Mouse (Mus musculus): ENCODE data around the gene Prune1. TPM values are rescaled to one million over a fixed set of nuclear protein-coding genes. Genes with fewer than 3 reads are reported as not detected.

Gene Prune1
- polyA plus RNA-seq, 2 experiments, result 21.8 to 31.5 TPM

DNA sequence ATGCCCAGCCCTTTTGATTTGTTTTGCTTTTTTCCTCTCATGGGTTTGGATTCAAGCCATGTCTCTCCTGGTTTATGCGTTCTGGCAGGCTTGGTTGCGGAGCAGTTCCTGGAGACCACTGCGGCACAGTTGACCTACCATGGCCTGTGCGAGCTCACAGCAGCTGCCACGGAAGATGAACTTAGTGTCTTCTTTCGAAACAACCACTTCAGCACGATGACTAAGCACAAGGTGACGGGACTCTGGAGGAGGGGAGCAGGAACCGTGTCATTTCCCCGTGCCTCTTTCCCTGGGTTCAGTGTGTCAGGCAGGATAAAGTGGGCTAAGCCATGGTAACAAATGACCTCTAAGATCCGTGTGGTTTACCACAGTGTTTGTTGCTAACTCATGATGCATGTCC, 11.7 kb upstream of the Prune1 start:
- Histone ChIP-seq H3K4me3 (replicated peaks; ENCODE audit: low read length) (no peak overlapping the region), H3K4me1 (ENCODE audit: control insufficient read depth, insufficient read depth, low read length) (no peaks in the 10 kb centered on the region), H3K9ac (ENCODE audit: low read depth, low read length, severe bottlenecking) (no peak overlapping the region), H3K27ac (replicated peaks; ENCODE audit: low read depth, low read length) (no peak overlapping the region), H3K4me2 (replicated peaks; ENCODE audit: low read depth, low read length, severe bottlenecking) (no peak overlapping the region), H3K27me3 (ENCODE audit: control insufficient read depth, insufficient read depth, low read length) (no peaks in the 10 kb centered on the region), H3K9me3 (ENCODE audit: control insufficient read depth, low read length) (no peaks in the 10 kb centered on the region), H3K36me3 (ENCODE audit: control insufficient read depth, insufficient read depth, low read length) (peaks cover 77% of the 10 kb centered on the region)
- WGBS, result 75% methylated on average over 11 of the region's 11 CpGs
- ATAC-seq (ENCODE audit: low FRiP score, low read depth) (no peak), DNase-seq (ENCODE audit: low spot score) (no peak)
- TF ChIP-seq POLR2A (IDR thresholded peaks at IDR 0.05; ENCODE audit: borderline replicate concordance, extremely low read depth, insufficient read depth, insufficient read length), result no peak

- no peak for TF ChIP-seq POLR2A (IDR thresholded peaks at IDR 0.05; ENCODE audit: borderline replicate concordance, extremely low read depth, insufficient read depth, insufficient read length)
- Histone ChIP-seq H3K36me3 (ENCODE audit: control insufficient read depth, insufficient read depth, low read length) (peaks cover 83% of the 10 kb centered on the region), H3K27ac (replicated peaks; ENCODE audit: low read depth, low read length) (no peak overlapping the region), H3K27me3 (ENCODE audit: control insufficient read depth, insufficient read depth, low read length) (no peaks in the 10 kb centered on the region), H3K4me1 (ENCODE audit: control insufficient read depth, insufficient read depth, low read length) (no peaks in the 10 kb centered on the region), H3K4me3 (replicated peaks; ENCODE audit: low read length) (no peak overlapping the region), H3K9ac (ENCODE audit: low read depth, low read length, severe bottlenecking) (no peak overlapping the region), H3K4me2 (replicated peaks; ENCODE audit: low read depth, low read length, severe bottlenecking) (no peak overlapping the region), H3K9me3 (ENCODE audit: control insufficient read depth, low read length) (no peaks in the 10 kb centered on the region)
- no peak for ATAC-seq (ENCODE audit: low FRiP score, low read depth)
- 80% methylated on average over 2 of the region's 2 CpGs for whole genome bisulfite sequencing
- no peak for DNase-seq (ENCODE audit: low spot score)
These were observed 11.0 kb upstream of the Prune1 start for GRCm38 (mm10) chr3:95292899-95293298.

DNA sequence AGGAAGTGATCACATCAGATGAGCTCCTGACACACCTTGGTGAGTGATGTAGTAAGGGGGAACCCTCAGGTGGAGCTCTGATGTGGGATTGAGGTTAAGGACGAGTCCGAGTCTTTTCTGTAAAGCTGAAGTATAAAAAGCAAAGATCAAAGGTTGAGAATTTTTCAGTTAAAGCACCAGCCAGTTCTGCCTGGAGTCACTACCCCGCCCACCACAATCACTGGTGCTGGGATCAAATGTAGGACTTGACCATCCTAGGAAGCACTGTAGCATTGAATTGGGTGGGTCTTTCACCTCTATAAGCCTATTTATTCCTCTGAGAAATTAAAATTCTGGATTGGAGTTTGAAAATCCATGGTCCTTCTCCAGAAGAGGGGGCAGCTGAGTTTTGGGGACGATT, 9.2 kb upstream of the Prune1 start:
- no peak overlapping the region for H3K27ac ChIP-seq (replicated peaks; ENCODE audit: low read depth, low read length)
- H3K4me2 ChIP-seq (replicated peaks; ENCODE audit: low read depth, low read length, severe bottlenecking), result no peak overlapping the region
- no peak for ATAC-seq (ENCODE audit: low FRiP score, low read depth)
- H3K27me3 ChIP-seq (ENCODE audit: control insufficient read depth, insufficient read depth, low read length), result no peaks in the 10 kb centered on the region
- TF ChIP-seq POLR2A (IDR thresholded peaks at IDR 0.05; ENCODE audit: borderline replicate concordance, extremely low read depth, insufficient read depth, insufficient read length), result no peak
- H3K9ac ChIP-seq (ENCODE audit: low read depth, low read length, severe bottlenecking), result no peak overlapping the region
- H3K4me1 ChIP-seq (ENCODE audit: control insufficient read depth, insufficient read depth, low read length), result no peaks in the 10 kb centered on the region
- no peak for DNase-seq (ENCODE audit: low spot score)
- H3K9me3 ChIP-seq (ENCODE audit: control insufficient read depth, low read length), result no peaks in the 10 kb centered on the region
- WGBS, result 81% methylated on average over 4 of the region's 4 CpGs
- H3K4me3 ChIP-seq (replicated peaks; ENCODE audit: low read length), result no peak overlapping the region
- H3K36me3 ChIP-seq (ENCODE audit: control insufficient read depth, insufficient read depth, low read length), result peaks cover 81% of the 10 kb centered on the region

- no peak for ATAC-seq (ENCODE audit: low FRiP score, low read depth)
- WGBS, result 76% methylated on average over 6 of the region's 6 CpGs
- H3K36me3 ChIP-seq (ENCODE audit: control insufficient read depth, insufficient read depth, low read length), result peaks cover 74% of the 10 kb centered on the region
These were observed 8.3 kb upstream of the Prune1 start for GRCm38 (mm10) chr3:95290156-95290555.

DNA sequence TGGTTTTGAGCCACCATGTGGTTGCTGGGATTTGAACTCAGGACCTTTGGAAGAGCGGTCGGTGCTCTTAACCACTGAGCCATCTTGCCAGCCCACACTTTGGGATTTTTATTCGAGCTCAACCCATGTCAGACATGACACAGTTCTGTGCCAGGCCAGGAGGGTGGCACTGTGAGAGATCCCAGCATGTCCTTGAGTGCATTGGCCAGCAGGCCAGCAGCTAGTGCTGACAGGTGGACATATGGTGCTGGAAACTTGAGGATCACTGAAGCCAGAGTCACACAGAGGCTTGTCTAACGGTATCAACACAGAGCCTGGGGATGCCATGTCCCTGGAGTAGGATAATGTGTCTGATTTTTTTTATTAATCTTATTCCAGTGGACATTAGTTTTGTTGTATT, 7.5 kb upstream of the Prune1 start:
- 91% methylated on average over 4 of the region's 4 CpGs for WGBS
- H3K27ac ChIP-seq (replicated peaks; ENCODE audit: low read depth, low read length), result no peak overlapping the region
- DNase-seq (ENCODE audit: low spot score), result no peak
- H3K9ac ChIP-seq (ENCODE audit: low read depth, low read length, severe bottlenecking), result no peak overlapping the region
- no peaks in the 10 kb centered on the region for H3K27me3 ChIP-seq (ENCODE audit: control insufficient read depth, insufficient read depth, low read length)
- peaks cover 1% of the 10 kb centered on the region for H3K4me1 ChIP-seq (ENCODE audit: control insufficient read depth, insufficient read depth, low read length)
- H3K9me3 ChIP-seq (ENCODE audit: control insufficient read depth, low read length), result no peaks in the 10 kb centered on the region
- no peak for TF ChIP-seq POLR2A (IDR thresholded peaks at IDR 0.05; ENCODE audit: borderline replicate concordance, extremely low read depth, insufficient read depth, insufficient read length)
- ATAC-seq (ENCODE audit: low FRiP score, low read depth), result no peak
- peaks cover 68% of the 10 kb centered on the region for H3K36me3 ChIP-seq (ENCODE audit: control insufficient read depth, insufficient read depth, low read length)
- H3K4me3 ChIP-seq (replicated peaks; ENCODE audit: low read length), result no peak overlapping the region
- H3K4me2 ChIP-seq (replicated peaks; ENCODE audit: low read depth, low read length, severe bottlenecking), result no peak overlapping the region

More at GRCm38 (mm10) chr3:95290156-95290555, 8.3 kb upstream of the Prune1 start:
- H3K4me1 ChIP-seq (ENCODE audit: control insufficient read depth, insufficient read depth, low read length), result no peaks in the 10 kb centered on the region
- H3K27me3 ChIP-seq (ENCODE audit: control insufficient read depth, insufficient read depth, low read length), result no peaks in the 10 kb centered on the region
- no peak overlapping the region for H3K4me2 ChIP-seq (replicated peaks; ENCODE audit: low read depth, low read length, severe bottlenecking)
- H3K9me3 ChIP-seq (ENCODE audit: control insufficient read depth, low read length), result no peaks in the 10 kb centered on the region
- H3K27ac ChIP-seq (replicated peaks; ENCODE audit: low read depth, low read length), result no peak overlapping the region
- TF ChIP-seq POLR2A (IDR thresholded peaks at IDR 0.05; ENCODE audit: borderline replicate concordance, extremely low read depth, insufficient read depth, insufficient read length), result no peak
- H3K4me3 ChIP-seq (replicated peaks; ENCODE audit: low read length), result no peak overlapping the region
- no peak overlapping the region for H3K9ac ChIP-seq (ENCODE audit: low read depth, low read length, severe bottlenecking)
- no peak for DNase-seq (ENCODE audit: low spot score)

DNA sequence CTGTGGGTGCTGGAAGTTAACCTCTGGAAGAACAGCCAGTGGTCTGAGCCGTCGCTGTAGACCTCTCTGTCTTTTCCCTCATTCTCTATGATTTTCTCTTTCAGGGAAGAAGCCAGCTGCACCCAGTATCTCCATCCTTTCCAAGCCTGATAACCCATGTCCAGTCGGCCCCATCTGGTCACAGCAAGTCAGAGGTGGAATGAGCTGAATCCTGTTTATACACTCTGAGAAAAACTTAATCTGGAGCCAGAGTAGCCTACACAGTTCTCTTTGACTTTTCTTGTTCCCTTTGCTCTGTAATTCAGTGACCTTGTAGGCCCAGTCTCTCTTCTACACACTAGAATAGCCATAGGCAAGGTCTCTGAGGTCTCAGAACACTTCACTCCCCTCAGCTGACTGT, 5.7 kb upstream of the Prune1 start:
- TF ChIP-seq POLR2A (IDR thresholded peaks at IDR 0.05; ENCODE audit: borderline replicate concordance, extremely low read depth, insufficient read depth, insufficient read length), result no peak
- H3K27ac ChIP-seq (replicated peaks; ENCODE audit: low read depth, low read length), result no peak overlapping the region
- no peak overlapping the region for H3K4me3 ChIP-seq (replicated peaks; ENCODE audit: low read length)
- ATAC-seq (ENCODE audit: low FRiP score, low read depth) (no peak), DNase-seq (ENCODE audit: low spot score) (no peak)
- WGBS, result 96% methylated on average over 3 of the region's 3 CpGs
- peaks cover 9% of the 10 kb centered on the region for H3K4me1 ChIP-seq (ENCODE audit: control insufficient read depth, insufficient read depth, low read length)
- no peaks in the 10 kb centered on the region for H3K9me3 ChIP-seq (ENCODE audit: control insufficient read depth, low read length)
- H3K4me2 ChIP-seq (replicated peaks; ENCODE audit: low read depth, low read length, severe bottlenecking), result no peak overlapping the region
- no peaks in the 10 kb centered on the region for H3K27me3 ChIP-seq (ENCODE audit: control insufficient read depth, insufficient read depth, low read length)
- H3K36me3 ChIP-seq (ENCODE audit: control insufficient read depth, insufficient read depth, low read length), result peaks cover 49% of the 10 kb centered on the region
- H3K9ac ChIP-seq (ENCODE audit: low read depth, low read length, severe bottlenecking), result no peak overlapping the region

Data from limb, embryonic 14.5 days (tissue).